Mouse (Mus musculus) thymus, adult 2 months (tissue): Measurements from ENCODE around the gene Alcam. TPM values are rescaled to one million over a fixed set of nuclear protein-coding genes. Genes with fewer than 3 reads are reported as not detected.

Source experiments
- DNase-seq: peaks from one replicate; pipeline ENCODE4 v3.0.0; 2021
- H3K27ac ChIP-seq: fragments of 200-500 bp; 2 replicates; pipeline ENCODE4 v1.5.1; 2012; ENCODE audit warnings: low read length, control low read depth; ENCODE audit not compliant: control insufficient read depth, insufficient read depth
- H3K27me3 ChIP-seq: fragments of 200-500 bp; 2 replicates; pipeline ENCODE4 v1.6.1; 2012; ENCODE audit warnings: mild to moderate bottlenecking, low read length, moderate library complexity, mixed read lengths; ENCODE audit not compliant: control insufficient read depth, insufficient read depth
- H3K36me3 ChIP-seq: fragments of 200-500 bp; 2 replicates; pipeline ENCODE4 v1.6.1; 2012; ENCODE audit warnings: mild to moderate bottlenecking, low read length, moderate library complexity; ENCODE audit not compliant: control insufficient read depth, insufficient read depth
- H3K4me1 ChIP-seq: fragments of 200-500 bp; replicated peaks from 2 replicates; pipeline ENCODE4 v1.6.1; 2012; ENCODE audit warnings: low read length; ENCODE audit not compliant: control insufficient read depth, insufficient read depth
- H3K4me3 ChIP-seq: fragments of 200-500 bp; 2 replicates; pipeline ENCODE4 v1.5.1; 2012; ENCODE audit warnings: mild to moderate bottlenecking, low read length, control low read depth, moderate library complexity; ENCODE audit not compliant: control insufficient read depth, insufficient read depth
- CTCF ChIP-seq: fragments of 200-500 bp; IDR thresholded peaks from 2 replicates; pipeline ENCODE4 v1.5.1; 2012; ENCODE audit warnings: mild to moderate bottlenecking, control low read depth, low read length, moderate library complexity, borderline replicate concordance; ENCODE audit not compliant: control insufficient read depth, poor library complexity, insufficient read depth; ENCODE audit errors: extremely low read depth
- POLR2A ChIP-seq: fragments of 200-500 bp; IDR thresholded peaks from 2 replicates; pipeline ENCODE4 v1.6.1; 2012; ENCODE audit warnings: mild to moderate bottlenecking, low read length, control low read depth, moderate library complexity; ENCODE audit not compliant: control insufficient read depth, poor library complexity, insufficient read depth; ENCODE audit errors: extremely low read depth
- WGBS: fragments of 180-500 bp; shearing (Covaris S2); methylation state at CpG from one replicate; pipeline ENCODE4 v1.1.7; 2018; 5-methylcytosine and 5-hydroxymethylcytosine counted together
- polyA plus RNA-seq: library from polyadenylated mRNA; depleted of rRNA; stranded (reverse); fragments of >200 nt; gene quantifications from 2 replicates; pipeline ENCODE4 v1.2.3, GENCODE M21; 2012

Alcam gene
- polyA plus RNA-seq, 1 experiment = 7.7 TPM

DNA sequence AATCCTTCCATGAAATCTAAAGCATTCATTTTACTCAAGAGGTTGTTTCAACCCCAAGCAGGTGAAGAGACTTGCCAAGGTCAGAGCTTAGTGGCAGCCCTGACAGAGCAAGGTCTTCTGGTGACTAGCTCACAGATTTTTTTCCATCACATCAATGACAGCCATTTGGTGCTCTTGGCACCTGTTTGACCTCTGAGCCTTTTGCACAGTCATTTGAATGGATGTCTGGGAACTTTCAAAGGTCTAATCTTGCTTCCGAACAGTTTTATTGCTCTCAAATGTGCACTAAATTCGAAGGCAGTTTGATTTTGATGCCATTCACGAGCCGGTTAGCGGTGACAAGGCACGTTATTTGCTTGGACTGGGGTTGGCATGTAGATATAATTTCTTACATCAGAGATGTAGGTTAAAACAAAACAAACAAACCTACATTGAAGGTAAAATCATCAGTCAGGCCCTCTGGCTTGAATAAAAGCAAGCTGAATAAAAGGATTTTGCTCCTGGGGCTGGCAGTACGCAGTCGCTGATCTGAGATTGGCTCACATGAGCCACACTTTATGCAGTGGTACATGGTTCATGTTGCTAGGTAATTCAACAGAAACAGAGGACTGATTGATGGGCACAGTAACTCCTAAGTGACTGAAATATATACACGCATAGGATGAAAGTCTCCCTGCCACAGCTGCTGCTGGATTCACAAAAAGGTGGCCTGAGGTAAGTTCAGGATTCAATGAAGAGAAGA lies 150.9 kb downstream of the Alcam start:
- no peaks in the 10 kb centered on the region for H3K4me1 ChIP-seq

GRCm38 (mm10) chr16:52301730-52302129 lies 152.1 kb downstream of the Alcam start:
- 94% methylated on average over 7 of the region's 7 CpGs for WGBS
- TF ChIP-seq POLR2A = no peak
- TF ChIP-seq CTCF = no peak
- no peak for DNase-seq
- H3K27me3 ChIP-seq = no peaks in the 10 kb centered on the region
- H3K4me1 ChIP-seq = no peaks in the 10 kb centered on the region
- H3K27ac ChIP-seq = no peak overlapping the region
- no peaks in the 10 kb centered on the region for H3K36me3 ChIP-seq
- H3K4me3 ChIP-seq = no peak overlapping the region

More for the DNA sequence above, 150.9 kb downstream of the Alcam start:
- Histone ChIP-seq H3K4me3 (no peak overlapping the region), H3K36me3 (no peaks in the 10 kb centered on the region), H3K27ac (no peak overlapping the region), H3K27me3 (no peaks in the 10 kb centered on the region)
- WGBS = 94% methylated on average over 9 of the region's 9 CpGs
- no peak for DNase-seq
- TF ChIP-seq POLR2A (no peak), CTCF (no peak)

DNA sequence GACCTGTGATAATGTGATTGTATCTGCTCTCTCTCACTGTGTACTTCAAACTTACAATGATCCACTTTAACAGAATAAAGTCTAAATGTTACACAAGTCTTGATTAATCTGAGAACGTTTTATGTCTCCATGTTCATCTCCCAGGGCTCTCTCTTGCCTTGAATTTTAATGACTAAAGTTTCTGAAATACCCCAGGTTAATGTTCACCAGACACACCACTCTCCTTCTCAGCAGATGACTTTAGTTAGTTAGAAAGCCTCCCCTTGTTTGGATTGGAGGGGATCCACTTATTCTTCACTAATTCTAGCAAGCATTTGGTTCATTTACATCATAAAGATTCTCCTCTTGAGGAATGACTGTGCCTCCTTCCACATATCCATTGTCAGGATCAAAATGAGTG lies 157.5 kb downstream of the Alcam start:
- WGBS = 82% methylated on average over 1 of the region's 1 CpGs
- Histone ChIP-seq H3K4me1 (no peaks in the 10 kb centered on the region), H3K4me3 (no peak overlapping the region), H3K36me3 (no peaks in the 10 kb centered on the region), H3K27me3 (no peaks in the 10 kb centered on the region), H3K27ac (no peak overlapping the region)
- DNase-seq = no peak
- TF ChIP-seq POLR2A (no peak), CTCF (no peak)

- no peak overlapping the region for H3K27ac ChIP-seq
- no peaks in the 10 kb centered on the region for H3K4me1 ChIP-seq
- no peak overlapping the region for H3K4me3 ChIP-seq
- H3K36me3 ChIP-seq = no peaks in the 10 kb centered on the region
- no peak for DNase-seq
- TF ChIP-seq CTCF (no peak), POLR2A (no peak)
- no peaks in the 10 kb centered on the region for H3K27me3 ChIP-seq
Measured at GRCm38 (mm10) chr16:52295535-52295934, 158.3 kb downstream of the Alcam start.

- H3K4me1 ChIP-seq = no peaks in the 10 kb centered on the region
- WGBS = 94% methylated on average over 3 of the region's 3 CpGs
- no peak overlapping the region for H3K27ac ChIP-seq
- TF ChIP-seq CTCF = no peak
- no peak for TF ChIP-seq POLR2A
- H3K27me3 ChIP-seq = no peaks in the 10 kb centered on the region
- DNase-seq = no peak
- H3K4me3 ChIP-seq = no peak overlapping the region
- no peaks in the 10 kb centered on the region for H3K36me3 ChIP-seq
Measured at GRCm38 (mm10) chr16:52292440-52293048, 161.3 kb downstream of the Alcam start.

DNA sequence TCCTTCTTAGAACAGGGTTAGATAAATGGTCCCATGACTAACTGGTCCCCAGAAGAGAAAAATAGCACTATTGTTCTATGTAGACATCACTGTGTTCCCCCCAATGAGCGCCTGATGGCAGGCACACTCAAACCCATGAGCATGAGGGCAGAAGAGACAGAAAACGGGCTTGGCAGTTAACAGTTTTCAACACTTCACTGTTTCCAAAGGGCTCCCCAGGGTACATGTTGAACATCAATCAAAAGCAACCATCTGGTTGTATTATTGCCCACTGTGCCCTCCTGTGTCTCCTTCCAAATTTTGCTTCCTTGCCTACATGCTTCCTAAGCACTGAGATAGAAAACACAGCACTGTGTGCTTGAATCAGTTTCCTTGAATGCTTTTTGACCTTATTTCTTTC lies 173.7 kb downstream of the Alcam start:
- no peaks in the 10 kb centered on the region for H3K27me3 ChIP-seq
- no peak overlapping the region for H3K27ac ChIP-seq
- WGBS = 98% methylated on average over 2 of the region's 2 CpGs
- H3K36me3 ChIP-seq = no peaks in the 10 kb centered on the region
- no peaks in the 10 kb centered on the region for H3K4me1 ChIP-seq
- no peak for TF ChIP-seq CTCF
- no peak for TF ChIP-seq POLR2A
- no peak for DNase-seq
- H3K4me3 ChIP-seq = no peak overlapping the region

DNA sequence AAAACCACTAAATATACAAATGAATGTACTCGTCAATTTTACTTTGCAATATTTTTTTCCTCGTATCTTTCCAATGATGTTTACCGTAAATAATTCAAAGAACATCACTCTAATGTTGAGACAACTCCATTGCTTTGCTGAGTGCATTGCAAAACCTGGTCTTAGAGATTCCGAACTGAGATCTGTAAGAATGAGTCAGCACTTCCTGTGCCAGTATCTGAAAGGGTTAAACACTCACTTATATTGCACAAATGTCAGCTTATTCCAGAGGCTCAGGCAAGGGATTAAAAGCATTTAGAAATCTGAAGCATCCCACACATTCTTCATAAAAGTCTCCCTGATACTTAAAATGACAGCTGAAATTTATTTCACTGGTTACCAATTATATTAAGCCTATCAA lies 188.8 kb downstream of the Alcam start:
- no peak overlapping the region for H3K4me3 ChIP-seq
- no peaks in the 10 kb centered on the region for H3K27me3 ChIP-seq
- H3K36me3 ChIP-seq = no peaks in the 10 kb centered on the region
- WGBS = 94% methylated on average over 4 of the region's 4 CpGs
- no peak overlapping the region for H3K27ac ChIP-seq
- DNase-seq = no peak
- TF ChIP-seq POLR2A (no peak), CTCF (no peak)
- H3K4me1 ChIP-seq = no peaks in the 10 kb centered on the region
